Mouse (Mus musculus) gastrocnemius, postnatal 4 days (tissue): Measurements from ENCODE around the gene Speg. TPM values are rescaled to one million over a fixed set of nuclear protein-coding genes. Genes with fewer than 3 reads are reported as not detected.
A peak's percentile ranks its signal among the peaks of the same experiment; 100 is the strongest.

Experiments
- DNase-seq, 2 experiments: peaks; one replicate each; pipeline ENCODE4 v3.0.0; 2021 to 2022; ENCODE audit warnings: low spot score in 2 of 2, mixed read lengths in 2 of 2
- total RNA-seq, 2 experiments: library from RNA; stranded (reverse); gene quantifications; 2 replicates each; pipeline ENCODE4 v1.2.3; 2021

Speg gene
- total RNA-seq, 2 experiments from 2014 or later = 156 to 170 TPM

DNA sequence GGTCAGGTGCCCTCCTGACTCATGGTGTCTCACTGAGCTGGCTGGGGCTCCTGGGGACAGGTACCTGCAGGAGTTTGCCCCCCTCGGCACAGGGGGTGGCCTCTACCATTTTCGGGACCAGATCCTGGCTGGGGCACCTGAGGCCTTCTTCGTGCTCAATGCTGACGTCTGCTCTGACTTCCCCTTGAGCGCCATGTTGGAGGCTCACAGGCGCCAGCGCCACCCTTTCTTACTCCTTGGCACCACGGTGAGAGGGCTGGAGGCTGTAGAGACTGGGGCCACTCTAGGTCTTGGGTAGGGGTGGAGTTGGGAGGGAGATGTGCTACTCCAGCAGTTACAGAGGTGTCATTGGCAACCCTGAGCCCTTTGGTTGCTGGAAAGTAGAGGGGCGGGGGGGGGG is 63.7 kb downstream of the Speg start:
- no peak for DNase-seq

GRCm38 (mm10) chr1:75440661-75441060 is 65.6 kb downstream of the Speg start:
- no peak for DNase-seq

DNA sequence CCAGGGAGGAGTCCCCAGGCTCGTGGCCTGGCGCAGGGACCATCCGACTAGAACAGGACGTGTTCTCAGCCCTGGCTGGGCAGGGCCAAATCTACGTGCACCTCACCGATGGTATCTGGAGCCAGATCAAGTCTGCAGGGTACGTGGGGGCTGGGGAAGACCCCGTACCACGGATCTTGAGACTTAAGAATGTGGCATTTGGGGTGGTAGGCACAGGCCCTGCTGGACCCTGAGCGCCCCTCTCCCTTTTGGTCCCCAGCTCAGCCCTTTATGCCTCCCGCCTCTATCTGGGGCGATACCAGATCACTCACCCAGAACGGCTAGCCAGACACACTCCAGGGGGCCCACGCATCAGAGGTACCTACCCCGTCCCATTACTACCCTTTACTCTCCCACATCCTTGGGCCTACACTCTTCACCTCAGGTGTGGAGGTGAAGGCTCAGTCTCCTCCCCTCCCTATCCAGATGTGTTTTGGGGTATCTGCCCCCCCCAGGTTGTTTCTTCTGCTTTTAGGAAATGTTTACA is 66.4 kb downstream of the Speg start:
- DNase-seq = peak in 1 of 2 experiments; percentile 14

- no peak for DNase-seq
Measured at GRCm38 (mm10) chr1:75442171-75442570, 67.1 kb downstream of the Speg start.

GRCm38 (mm10) chr1:75442811-75443210 is 67.7 kb downstream of the Speg start:
- DNase-seq = peak in 1 of 2 experiments; percentile 17

DNA sequence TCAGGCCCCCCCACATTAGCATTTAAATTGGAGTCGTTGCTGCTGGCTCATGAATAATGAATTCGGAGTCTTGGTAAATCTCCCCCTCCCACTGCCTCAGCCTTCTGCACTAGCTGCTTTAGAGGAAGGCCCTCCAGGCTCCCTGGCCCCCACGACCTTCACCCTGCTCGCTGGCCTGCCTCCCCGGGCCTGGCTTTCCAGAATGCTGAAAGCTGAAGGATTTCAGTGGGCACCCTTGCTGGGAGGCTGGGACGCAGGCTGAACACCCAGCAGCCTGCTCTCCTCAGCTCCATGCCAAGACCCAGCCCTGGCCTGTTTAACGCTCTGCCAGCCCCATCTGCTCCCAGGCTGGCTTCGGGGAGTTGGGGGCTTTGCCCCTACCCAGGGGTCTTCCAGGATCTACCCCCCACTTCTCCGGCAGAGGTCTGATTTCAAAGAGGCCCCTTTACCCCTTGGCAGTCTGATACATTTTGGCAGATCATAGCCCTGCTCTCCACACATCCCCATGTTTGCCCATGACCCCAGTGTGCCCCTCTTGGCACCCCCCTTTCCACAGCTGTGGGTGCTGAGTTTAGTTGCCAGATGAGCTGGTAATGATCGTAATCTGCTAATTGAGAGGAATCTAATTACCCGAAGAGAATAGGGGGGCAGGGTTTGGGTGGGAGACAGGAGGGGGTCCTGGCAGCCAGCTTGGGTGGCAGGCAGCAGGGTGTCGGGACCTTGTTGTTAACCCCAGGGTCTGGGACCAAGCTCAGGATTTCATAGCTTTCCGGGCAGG is 68.3 kb downstream of the Speg start:
- peak in 1 of 2 experiments; percentile 15 for DNase-seq

DNA sequence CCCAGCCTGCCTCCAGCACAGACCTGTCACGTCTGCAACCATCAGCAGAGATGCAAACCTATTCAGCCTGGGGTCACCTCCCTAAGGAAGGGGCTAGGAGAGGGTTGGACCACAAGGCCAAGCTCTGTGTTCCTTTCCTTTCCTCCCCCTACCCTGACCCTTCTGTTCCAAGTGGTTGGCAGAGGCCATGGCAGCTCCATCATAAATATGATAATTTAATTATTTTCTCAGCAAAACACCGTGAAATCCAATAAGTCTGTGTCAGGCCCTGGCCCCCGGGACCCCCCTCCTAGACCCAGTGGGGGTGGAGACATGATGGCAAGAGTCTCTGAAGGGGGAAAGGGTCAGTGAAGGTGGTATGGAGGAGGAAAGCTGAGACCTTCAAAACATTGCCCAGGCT is 69.1 kb downstream of the Speg start:
- no peak for DNase-seq

- no peak for DNase-seq
Measured at GRCm38 (mm10) chr1:75445141-75445701, 70.1 kb downstream of the Speg start.

DNA sequence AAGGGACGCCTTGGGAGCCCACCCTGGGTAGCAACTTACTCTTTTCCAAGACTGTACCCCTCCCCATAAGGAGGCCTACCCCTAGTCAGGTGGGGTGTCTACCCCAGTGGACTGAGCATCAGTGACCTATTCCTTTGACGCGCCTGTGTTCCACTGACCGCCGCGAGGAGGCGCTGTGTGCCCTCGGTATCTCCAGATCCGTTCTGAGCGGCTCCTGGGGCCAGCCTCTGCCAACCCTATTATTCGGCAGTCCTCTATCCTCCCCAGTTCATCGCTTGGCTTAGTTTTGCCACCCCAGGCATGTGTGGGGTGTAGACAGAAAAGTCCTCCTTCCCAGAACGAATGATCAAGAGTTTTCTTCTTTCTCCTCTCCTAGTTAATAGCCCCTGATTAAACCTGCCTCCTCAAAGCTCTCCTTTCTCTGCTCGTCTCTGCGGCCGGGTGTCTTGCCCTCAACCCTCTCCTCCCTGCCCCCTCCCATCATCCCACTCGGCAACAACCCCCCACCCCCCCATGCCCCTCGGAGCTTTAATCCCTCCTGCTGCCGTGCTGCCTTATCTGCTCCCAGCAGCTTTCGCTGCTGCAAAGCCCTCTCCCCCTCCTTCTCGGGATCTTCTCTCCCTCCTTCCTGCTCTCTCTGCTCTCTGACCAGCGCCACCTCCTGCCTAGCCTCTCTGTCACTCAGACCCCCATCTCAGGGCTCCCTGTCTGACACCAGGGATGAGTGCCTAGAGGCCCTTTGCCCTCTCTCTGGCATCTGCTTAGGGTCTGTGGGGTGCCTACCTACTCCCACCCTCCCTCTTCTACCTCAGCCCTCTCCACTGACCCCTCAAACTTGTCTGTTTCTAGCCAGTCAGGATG is 70.9 kb downstream of the Speg start:
- DNase-seq = peak; percentile 66 to 79

GRCm38 (mm10) chr1:75446656-75447055 is 71.6 kb downstream of the Speg start:
- no peak for DNase-seq

- DNase-seq = no peak
Measured at GRCm38 (mm10) chr1:75447265-75448051, 72.4 kb downstream of the Speg start.

DNA sequence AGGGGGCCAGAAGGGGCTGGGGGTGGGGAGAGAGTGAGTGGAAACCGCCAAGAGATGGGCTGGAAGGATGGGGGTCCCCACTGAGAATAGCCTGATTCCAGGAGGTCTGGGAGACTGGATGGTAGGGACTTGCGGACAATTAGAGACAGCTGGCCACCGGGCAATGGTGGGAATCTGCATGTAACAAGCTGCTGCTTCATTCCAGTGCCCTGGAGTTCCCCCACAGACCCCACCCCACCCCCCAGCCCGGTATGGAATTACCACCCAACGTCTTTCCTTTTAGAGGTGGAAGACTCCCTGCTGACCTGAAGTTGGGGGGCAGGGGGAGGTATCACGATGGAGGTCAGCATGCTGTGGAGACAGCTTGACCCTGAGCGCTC is 72.9 kb downstream of the Speg start:
- no peak for DNase-seq

DNA sequence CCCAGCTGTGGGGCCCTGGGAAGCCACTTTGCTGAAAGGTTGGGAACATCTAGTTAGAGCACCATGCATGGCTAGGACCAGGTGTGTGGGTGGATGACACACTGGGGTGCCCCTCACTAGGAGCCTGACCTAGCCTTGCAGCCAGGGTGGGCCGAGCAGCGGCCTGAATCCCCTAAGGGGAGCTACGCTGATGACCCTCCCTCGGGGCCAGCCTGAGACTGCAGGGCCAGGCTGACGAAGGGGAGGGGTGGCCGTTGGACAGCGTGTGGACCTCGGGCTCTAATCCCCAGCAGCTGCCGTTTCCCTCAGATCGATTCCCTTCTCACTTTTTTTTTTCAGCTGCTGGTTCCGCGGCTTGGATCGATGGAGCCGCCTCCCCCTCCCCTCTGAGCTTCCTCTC is 73.8 kb downstream of the Speg start:
- DNase-seq = no peak

DNA sequence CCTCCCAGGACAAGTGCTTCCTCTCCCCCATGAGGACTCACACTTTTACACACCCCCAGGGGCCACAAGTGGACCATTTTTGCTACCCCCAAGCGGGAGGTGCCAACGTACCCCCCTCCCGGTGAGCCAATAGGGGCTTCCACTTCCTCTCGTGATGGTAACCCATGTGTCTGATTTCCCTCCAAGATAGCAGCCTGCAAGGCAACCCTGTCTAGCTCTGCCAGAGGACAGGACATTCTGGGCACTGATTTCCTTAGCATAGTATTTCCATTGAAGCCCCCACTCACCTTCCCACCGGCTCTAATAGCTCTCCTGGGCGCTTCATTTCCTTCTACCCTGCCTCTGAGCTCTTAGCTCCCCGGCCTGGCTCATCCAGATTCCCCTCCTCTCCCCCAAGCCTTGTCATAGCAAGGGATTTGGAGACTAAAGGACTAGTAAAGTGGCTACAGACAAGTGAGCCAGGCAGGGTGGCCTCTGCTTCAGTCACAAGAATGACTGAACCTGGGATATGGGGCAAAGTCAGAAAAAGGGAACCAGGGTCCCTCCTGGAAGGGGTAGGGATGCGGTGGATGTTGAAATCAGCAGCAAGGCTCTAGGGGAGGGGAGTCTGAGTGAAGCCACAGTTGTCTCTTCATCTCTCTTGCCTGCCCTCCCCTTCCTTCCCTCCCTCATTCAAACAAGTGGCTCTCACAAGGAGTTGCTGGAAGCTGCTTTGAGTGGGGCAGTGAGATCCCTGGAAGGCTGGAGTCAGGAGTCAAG is 74.5 kb downstream of the Speg start:
- DNase-seq = no peak

DNA sequence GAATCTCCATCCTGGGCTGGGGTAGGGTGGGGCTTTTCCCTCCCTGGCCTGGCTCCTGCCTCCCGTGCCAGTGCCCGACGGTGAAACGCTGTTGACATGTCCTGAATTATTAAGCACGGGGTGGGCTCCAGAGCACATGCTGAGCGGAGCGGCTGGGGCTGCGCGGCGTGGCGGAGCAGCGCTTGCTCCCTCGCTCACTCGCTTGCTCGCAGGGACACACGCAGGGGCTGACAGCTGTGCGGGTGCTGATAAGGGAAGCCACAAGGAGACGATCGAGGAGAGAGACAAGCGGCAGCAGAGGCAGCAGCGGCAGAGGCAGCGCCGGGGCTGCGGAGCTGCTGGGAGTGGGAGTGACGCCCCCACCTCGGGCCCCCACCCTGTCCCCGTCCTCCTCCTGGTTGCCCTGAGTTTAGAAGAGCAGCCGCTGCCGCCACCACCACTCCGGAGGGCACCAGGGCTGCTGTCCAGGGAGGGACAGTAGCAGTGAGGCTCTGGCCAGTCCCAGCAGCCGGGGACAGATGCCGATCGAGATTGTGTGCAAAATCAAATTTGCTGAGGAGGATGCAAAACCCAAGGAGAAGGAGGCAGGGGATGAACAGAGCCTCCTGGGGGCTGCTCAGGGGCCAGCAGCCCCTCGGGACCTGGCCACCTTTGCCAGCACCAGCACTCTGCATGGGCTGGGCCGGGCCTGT is 75.4 kb downstream of the Speg start, which contains the start of gene Asic4:
Gene Asic4, plus strand, starts transcription at position 123 of the 692 bp plus-strand sequence.
- no peak for DNase-seq

- DNase-seq = no peak
Measured at GRCm38 (mm10) chr1:75451900-75452299, 76.8 kb downstream of the Speg start.

- DNase-seq = no peak
Measured at GRCm38 (mm10) chr1:75455433-75455832, 80.3 kb downstream of the Speg start.

- DNase-seq = no peak
Measured at GRCm38 (mm10) chr1:75455948-75456347, 80.9 kb downstream of the Speg start.

GRCm38 (mm10) chr1:75456746-75457564 is 81.9 kb downstream of the Speg start:
- DNase-seq = no peak
